Mouse (Mus musculus) lung, embryonic 15.5 days (tissue): ENCODE data around the gene Impdh1. TPM values are rescaled to one million over a fixed set of nuclear protein-coding genes. Genes with fewer than 3 reads are reported as not detected.
"Not testable (repeated sequence)": the region's sequence is repeated elsewhere in the genome, so short reads cannot be mapped to it uniquely, and the experiment has no call there.

ENCODE experiments used
- ATAC-seq: fragments of 200-750 bp; cut with Nextera tagmentation; 2 replicates; pipeline ENCODE4 v1.8.0; 2017; ENCODE audit warnings: moderate number of reproducible peaks, borderline replicate concordance; ENCODE audit not compliant: low FRiP score, low TSS enrichment; ENCODE audit errors: extremely low read depth
- H3K27ac ChIP-seq: fragments of 300-500 bp; sonication (generic); 2 replicates; pipeline ENCODE4 v1.5.1; 2015; ENCODE audit warnings: moderate library complexity, mild to moderate bottlenecking, inconsistent platforms
- H3K27me3 ChIP-seq: fragments of 300-500 bp; sonication (generic); 2 replicates; pipeline ENCODE4 v1.6.1; 2015; ENCODE audit warnings: inconsistent platforms
- H3K36me3 ChIP-seq: fragments of 300-500 bp; sonication (generic); 2 replicates; pipeline ENCODE4 v1.6.1; 2015; ENCODE audit warnings: inconsistent platforms
- H3K4me1 ChIP-seq: fragments of 300-500 bp; sonication (generic); 2 replicates; pipeline ENCODE4 v1.6.1; 2015; ENCODE audit warnings: inconsistent platforms
- H3K4me2 ChIP-seq: fragments of 300-500 bp; sonication (generic); 2 replicates; pipeline ENCODE4 v1.6.1; 2015; ENCODE audit warnings: inconsistent platforms, mild to moderate bottlenecking, moderate library complexity
- H3K4me3 ChIP-seq: fragments of 300-500 bp; sonication (generic); 2 replicates; pipeline ENCODE4 v1.5.1; 2015; ENCODE audit warnings: mild to moderate bottlenecking, inconsistent platforms
- H3K9ac ChIP-seq: fragments of 300-500 bp; sonication (generic); 2 replicates; pipeline ENCODE4 v1.6.1; 2015; ENCODE audit warnings: inconsistent platforms
- H3K9me3 ChIP-seq: fragments of 300-500 bp; sonication (generic); 2 replicates; pipeline ENCODE4 v1.6.1; 2016; ENCODE audit warnings: inconsistent platforms
- WGBS: fragments of 180-500 bp; shearing (Covaris S2); methylation state at CpG from one replicate; pipeline ENCODE4 v1.1.7; 2015; 5-methylcytosine and 5-hydroxymethylcytosine counted together
- polyA plus RNA-seq: library from polyadenylated mRNA; unstranded; fragments of >200 nt; fragmentation: Nextera tagmentation; extraction: Ambion mirVana; gene quantifications from 2 replicates; pipeline ENCODE4 v1.2.1, GENCODE M21; 2015

Impdh1 gene
- polyA plus RNA-seq, 1 experiment from 2014 or later: 51.8 TPM

DNA sequence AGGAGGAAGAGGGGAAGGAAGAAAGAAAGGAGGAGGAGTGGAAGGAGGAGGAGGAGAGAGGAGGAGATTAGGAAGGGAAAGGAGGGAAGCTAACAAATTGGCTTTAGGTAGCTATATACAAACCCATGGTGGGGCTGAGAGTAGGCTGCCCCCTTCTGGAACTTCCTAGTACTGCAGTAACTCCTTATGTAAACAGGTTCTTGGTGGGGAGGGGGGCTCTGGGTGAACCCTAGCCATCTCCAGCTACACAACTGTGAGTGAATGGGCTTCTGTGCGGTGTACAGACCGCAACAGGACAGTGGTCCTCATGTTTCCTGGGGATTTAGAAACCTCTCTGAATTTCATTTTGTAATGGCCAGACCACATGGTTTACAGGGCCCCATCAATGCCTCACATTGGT lies 24.6 kb upstream of the Impdh1 start:
- ATAC-seq: no peak
- Histone ChIP-seq H3K9me3 (no peaks in the 10 kb centered on the region), H3K36me3 (no peaks in the 10 kb centered on the region), H3K27ac (no peak overlapping the region), H3K4me1 (0 out of 2 replicates have a peak, but pooled peaks cover 6% of the 10 kb centered on the region), H3K4me2 (no peak overlapping the region), H3K9ac (no peak overlapping the region), H3K27me3 (no peaks in the 10 kb centered on the region; the same call in 1 of the 2 replicates), H3K4me3 (no peak overlapping the region)
- 31% methylated on average over 2 of the region's 2 CpGs for WGBS

DNA sequence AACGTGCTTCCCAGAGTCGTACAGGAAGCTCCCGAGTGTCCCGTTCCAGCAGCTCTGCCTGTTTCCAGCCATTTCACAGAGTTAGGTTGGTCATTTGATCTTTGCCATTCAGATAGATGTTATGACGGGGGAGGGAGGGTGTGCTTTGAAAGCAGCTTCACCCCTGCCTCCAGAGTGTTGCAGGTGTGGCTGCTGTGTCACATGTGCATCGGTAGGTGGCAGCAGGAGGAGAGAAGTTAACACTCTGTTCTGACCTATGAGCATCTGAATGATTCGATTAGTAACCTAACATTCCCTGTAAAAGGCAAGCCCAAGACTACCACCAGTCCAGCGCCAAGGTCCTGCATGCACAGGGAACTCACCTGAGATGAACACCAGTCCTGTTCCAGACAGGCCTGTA lies 18.1 kb upstream of the Impdh1 start:
- H3K9me3 ChIP-seq: no peaks in the 10 kb centered on the region
- H3K27me3 ChIP-seq: no peaks in the 10 kb centered on the region
- no peak overlapping the region for H3K9ac ChIP-seq
- no peak overlapping the region for H3K27ac ChIP-seq
- no peaks in the 10 kb centered on the region for H3K4me1 ChIP-seq
- 44% methylated on average over 8 of the region's 8 CpGs for WGBS
- ATAC-seq: no peak
- no peak overlapping the region for H3K4me2 ChIP-seq
- H3K4me3 ChIP-seq: no peak overlapping the region
- H3K36me3 ChIP-seq: no peaks in the 10 kb centered on the region

DNA sequence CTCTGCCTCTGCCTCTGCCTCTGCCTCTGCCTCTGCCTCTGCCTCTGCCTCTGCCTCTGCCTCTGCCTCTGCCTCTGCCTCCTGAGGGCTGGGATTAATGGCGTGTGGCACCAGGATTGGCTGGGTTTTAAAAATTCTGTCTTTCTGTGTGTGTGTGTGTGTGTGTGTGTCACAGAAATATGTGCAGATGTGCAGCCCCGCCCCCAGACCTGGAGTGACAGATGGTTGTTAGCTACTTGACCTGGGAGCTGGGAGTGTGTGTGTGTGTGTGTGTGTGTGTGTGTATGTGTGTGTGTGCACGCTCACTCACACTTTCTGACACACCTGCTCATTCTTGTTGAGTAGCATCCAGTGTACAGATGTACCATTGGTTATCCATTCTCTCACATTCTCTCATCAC lies 17.5 kb upstream of the Impdh1 start:
- ATAC-seq: no peak
- no peak overlapping the region for H3K9ac ChIP-seq

DNA sequence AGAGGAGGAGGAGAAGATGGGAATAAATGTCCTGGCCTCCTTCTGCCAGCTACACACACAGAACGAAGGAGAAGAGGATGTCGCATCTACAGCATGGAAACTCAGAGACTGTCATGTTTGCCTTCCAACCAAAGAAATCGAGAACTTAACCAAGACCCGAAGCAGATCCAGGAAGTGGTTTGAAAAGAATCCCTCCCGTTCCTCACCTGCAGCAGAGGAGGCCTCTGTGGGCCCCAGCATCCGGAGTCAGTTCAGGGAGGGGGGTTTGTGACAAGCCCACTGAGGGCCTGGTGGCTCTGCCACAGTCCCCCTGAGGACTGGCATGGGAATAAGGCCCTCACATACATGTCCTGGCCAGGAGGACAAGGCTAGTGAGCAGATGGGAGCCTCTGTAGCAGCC lies 16.2 kb upstream of the Impdh1 start:
- Histone ChIP-seq H3K36me3 (no peaks in the 10 kb centered on the region), H3K4me1 (no peaks in the 10 kb centered on the region), H3K4me2 (no peak overlapping the region), H3K27me3 (no peaks in the 10 kb centered on the region), H3K27ac (no peak overlapping the region), H3K4me3 (no peak overlapping the region), H3K9me3 (no peaks in the 10 kb centered on the region), H3K9ac (no peak overlapping the region)
- WGBS: 63% methylated on average over 6 of the region's 6 CpGs
- ATAC-seq: no peak

More for the DNA sequence above, 17.5 kb upstream of the Impdh1 start:
- Histone ChIP-seq H3K27ac (no peak overlapping the region), H3K9me3 (no peaks in the 10 kb centered on the region), H3K27me3 (no peaks in the 10 kb centered on the region), H3K4me2 (no peak overlapping the region), H3K4me3 (no peak overlapping the region), H3K4me1 (no peaks in the 10 kb centered on the region), H3K36me3 (no peaks in the 10 kb centered on the region)
- WGBS: 61% methylated on average over 3 of the region's 3 CpGs

DNA sequence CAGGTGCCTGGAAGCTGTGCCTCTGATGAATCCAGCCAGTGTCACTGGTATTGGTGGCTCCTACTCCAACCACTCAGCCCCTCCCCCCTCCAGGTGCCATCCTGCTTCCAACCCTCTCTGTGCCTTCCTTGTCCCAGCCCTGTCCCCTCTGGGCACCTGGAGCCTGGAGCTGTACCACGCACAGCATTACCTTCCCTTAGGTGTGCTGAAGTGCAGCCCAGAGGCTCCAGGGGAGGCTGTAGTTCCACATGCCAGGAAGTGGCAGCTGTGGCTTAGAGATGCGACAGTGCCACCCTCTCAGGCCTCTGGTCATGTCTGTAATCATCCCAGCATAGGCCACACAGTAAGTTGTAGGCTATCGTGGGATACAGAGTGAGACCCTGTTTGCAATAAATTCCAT lies 15.6 kb upstream of the Impdh1 start:
- no peak overlapping the region for H3K4me2 ChIP-seq
- ATAC-seq: no peak
- H3K36me3 ChIP-seq: no peaks in the 10 kb centered on the region
- no peak overlapping the region for H3K27ac ChIP-seq
- H3K9me3 ChIP-seq: no peaks in the 10 kb centered on the region
- no peak overlapping the region for H3K9ac ChIP-seq
- no peaks in the 10 kb centered on the region for H3K4me1 ChIP-seq
- 68% methylated on average over 3 of the region's 3 CpGs for WGBS
- H3K27me3 ChIP-seq: no peaks in the 10 kb centered on the region
- H3K4me3 ChIP-seq: no peak overlapping the region

DNA sequence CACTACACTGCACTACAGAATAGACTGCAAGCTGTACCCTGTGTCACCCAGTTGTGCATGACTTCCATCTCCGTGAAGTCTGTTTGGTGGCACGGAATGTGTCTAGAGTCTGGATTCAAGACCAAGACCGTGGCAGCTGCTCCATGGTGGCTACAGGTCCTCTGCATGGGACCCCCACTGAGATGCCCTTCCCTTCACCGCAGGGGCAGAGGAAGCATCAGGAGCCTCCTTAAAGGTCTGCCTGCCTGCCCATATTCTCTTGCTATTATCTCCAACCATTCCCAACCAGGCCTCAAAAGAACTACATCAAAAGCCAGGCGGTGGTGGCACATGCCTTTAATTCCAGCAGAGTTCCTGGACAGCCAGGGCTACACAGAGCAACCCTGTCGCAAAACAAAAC lies 14.2 kb upstream of the Impdh1 start:
- no peaks in the 10 kb centered on the region for H3K9me3 ChIP-seq
- no peak overlapping the region for H3K4me2 ChIP-seq
- ATAC-seq: no peak
- no peak overlapping the region for H3K27ac ChIP-seq
- no peaks in the 10 kb centered on the region for H3K36me3 ChIP-seq
- H3K27me3 ChIP-seq: no peaks in the 10 kb centered on the region
- WGBS: 62% methylated on average over 6 of the region's 6 CpGs
- no peak overlapping the region for H3K4me3 ChIP-seq
- H3K9ac ChIP-seq: no peak overlapping the region
- no peaks in the 10 kb centered on the region for H3K4me1 ChIP-seq

DNA sequence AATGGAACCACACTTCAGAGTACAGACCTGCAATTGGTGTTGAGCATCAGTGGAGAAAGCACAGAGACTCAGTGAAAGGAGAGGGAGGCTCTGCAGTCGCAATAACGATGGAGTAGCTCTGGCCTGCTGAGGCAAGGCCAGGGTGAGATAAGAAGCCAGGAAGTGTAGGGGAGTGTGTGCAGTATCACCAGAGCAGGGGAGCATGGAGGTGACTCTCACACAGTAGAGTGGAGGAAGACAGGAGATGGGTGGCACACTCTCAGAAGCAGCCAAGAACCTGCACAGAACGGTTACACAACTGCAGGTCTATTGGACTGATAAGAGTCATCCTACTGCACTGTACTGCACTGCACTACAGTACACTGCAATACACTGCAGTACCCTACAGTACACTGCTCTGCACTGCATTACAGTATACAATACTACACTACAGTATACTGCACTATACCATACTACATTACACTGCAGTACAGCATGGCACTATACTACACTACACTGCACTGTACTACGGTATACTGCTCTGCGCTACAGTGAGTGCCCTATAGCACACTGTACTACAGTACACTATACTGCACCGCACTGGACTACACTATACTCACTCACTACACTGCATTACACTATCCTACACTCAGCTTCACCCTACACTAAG lies 13.2 kb upstream of the Impdh1 start:
- no peaks in the 10 kb centered on the region for H3K4me1 ChIP-seq

DNA sequence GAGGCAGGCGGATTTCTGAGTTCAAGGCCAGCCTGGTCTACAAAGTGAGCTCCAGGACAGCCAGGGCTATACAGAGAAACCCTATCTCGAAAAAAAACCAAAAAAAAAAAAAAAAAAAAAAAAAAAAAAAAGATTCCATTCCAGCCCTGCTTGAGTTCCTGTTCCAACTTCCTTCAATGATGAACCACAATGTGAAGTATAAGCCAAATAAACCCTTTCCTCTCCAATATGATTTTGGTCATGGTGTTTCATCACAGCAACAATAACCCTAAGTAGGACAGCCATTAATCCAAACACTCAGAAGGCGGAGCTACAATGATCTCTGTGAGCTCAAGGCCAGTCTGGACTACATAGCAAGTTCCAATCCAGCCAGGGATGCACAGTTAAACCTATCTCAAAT lies 1.6 kb upstream of the Impdh1 start:
- not testable (repeated sequence) for ATAC-seq, H3K4me3 ChIP-seq, H3K9me3 ChIP-seq, H3K36me3 ChIP-seq, H3K27ac ChIP-seq, H3K4me2 ChIP-seq, H3K9ac ChIP-seq
- H3K27me3 ChIP-seq: peaks cover 22% of the 10 kb centered on the region; the same call in 1 of the 2 replicates
- 88% methylated on average over 2 of the region's 3 CpGs for WGBS
- H3K4me1 ChIP-seq: peaks cover 16% of the 10 kb centered on the region

More for the DNA sequence above, 13.2 kb upstream of the Impdh1 start:
- Histone ChIP-seq H3K9me3 (no peaks in the 10 kb centered on the region), H3K27me3 (no peaks in the 10 kb centered on the region), H3K27ac (no peak overlapping the region), H3K4me3 (no peak overlapping the region), H3K36me3 (no peaks in the 10 kb centered on the region), H3K4me2 (no peak overlapping the region), H3K9ac (no peak overlapping the region)
- 74% methylated on average over 6 of the region's 6 CpGs for WGBS
- ATAC-seq: no peak

DNA sequence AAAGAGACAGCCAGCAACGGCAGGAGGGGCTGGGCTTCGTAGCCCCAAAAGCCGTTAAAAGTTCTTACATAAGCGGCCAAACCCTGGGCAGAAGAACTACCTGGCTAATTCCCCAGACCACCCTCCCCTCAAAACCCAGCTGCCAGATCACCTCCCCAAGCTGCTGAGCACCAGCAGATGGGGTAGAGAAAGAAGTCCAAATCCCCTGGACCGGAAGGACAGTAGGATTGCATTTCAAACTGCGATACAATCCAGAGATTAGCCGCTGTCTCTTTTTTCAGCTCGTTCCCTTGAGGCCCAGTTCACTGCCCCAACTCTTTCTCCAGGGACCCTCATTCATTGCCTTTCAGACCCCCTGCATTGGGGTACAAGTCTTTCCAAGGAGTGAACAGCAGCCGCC lies 983 bp downstream of the Impdh1 start:
- H3K9ac ChIP-seq: peak overlapping the region; percentile 44; the same call in 1 of the 2 replicates

DNA sequence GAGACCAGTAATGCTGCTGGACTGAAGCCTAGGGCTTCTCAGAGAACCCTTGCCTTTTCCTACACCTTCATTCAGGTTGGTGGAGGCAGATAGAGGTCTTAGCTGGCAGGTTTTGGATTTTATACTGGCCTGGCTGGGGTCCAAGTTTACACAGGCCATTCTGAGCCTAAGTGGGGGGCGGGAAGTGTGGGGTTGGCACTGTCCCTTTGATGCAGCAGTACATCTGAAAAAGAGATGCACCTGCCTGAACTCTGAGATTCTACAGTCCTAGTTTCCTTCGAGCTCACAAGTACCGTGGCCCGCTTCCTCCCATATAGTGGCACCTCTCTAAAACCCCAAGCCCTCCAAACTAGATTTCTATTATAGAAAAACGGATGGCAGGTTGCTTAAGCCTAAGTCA lies 1.4 kb downstream of the Impdh1 start:
- Histone ChIP-seq H3K27ac (no peak overlapping the region), H3K4me3 (peak overlapping the region; percentile 54; the same call in 1 of the 2 replicates)

More for the DNA sequence above, 983 bp downstream of the Impdh1 start:
- peaks cover 22% of the 10 kb centered on the region; the same call in 1 of the 2 replicates for H3K27me3 ChIP-seq
- ATAC-seq: no peak
- H3K9me3 ChIP-seq: no peaks in the 10 kb centered on the region
- 21% methylated on average over 9 of the region's 9 CpGs for whole genome bisulfite sequencing
- H3K27ac ChIP-seq: no peak overlapping the region
- peaks cover 32% of the 10 kb centered on the region for H3K4me1 ChIP-seq
- peak overlapping the region; percentile 90 for H3K4me2 ChIP-seq
- no peaks in the 10 kb centered on the region for H3K36me3 ChIP-seq
- H3K4me3 ChIP-seq: peak overlapping the region; percentile 54

DNA sequence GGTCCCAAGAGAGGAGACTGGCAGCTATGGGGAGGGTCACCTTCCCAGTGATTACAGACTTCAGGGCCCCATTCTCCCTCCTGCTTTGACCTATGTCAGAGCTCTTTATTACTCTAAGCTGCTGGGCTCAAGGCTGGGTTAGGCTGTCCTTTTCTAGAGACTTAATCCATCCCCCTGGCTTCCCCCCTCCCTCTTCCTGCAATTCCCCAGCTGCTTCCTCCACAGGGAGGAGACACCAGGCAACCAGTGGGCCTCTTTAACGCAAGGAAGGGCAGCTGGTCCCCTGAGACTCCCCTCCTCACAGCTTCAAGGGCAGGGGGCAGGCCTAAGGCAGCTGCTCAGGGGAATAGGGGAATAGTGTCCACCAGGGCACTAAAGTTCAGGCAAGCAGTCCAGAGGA lies 1.9 kb downstream of the Impdh1 start:
- Histone ChIP-seq H3K9ac (no peak overlapping the region), H3K9me3 (no peaks in the 10 kb centered on the region), H3K4me1 (peaks cover 33% of the 10 kb centered on the region), H3K4me3 (no peak overlapping the region), H3K36me3 (no peaks in the 10 kb centered on the region), H3K27ac (no peak overlapping the region), H3K27me3 (peaks cover 22% of the 10 kb centered on the region; the same call in 1 of the 2 replicates), H3K4me2 (no peak overlapping the region)
- no peak for ATAC-seq
- WGBS: 10% methylated on average over 1 of the region's 1 CpGs

More for the DNA sequence above, 1.4 kb downstream of the Impdh1 start:
- Histone ChIP-seq H3K9ac (0 out of 2 replicates have a peak overlapping the region, but pooled peaks have one; percentile 44), H3K4me1 (peaks cover 33% of the 10 kb centered on the region), H3K9me3 (no peaks in the 10 kb centered on the region), H3K36me3 (no peaks in the 10 kb centered on the region), H3K27me3 (peaks cover 22% of the 10 kb centered on the region; the same call in 1 of the 2 replicates), H3K4me2 (peak overlapping the region; percentile 90)
- 34% methylated on average over 5 of the region's 5 CpGs for WGBS
- no peak for ATAC-seq

DNA sequence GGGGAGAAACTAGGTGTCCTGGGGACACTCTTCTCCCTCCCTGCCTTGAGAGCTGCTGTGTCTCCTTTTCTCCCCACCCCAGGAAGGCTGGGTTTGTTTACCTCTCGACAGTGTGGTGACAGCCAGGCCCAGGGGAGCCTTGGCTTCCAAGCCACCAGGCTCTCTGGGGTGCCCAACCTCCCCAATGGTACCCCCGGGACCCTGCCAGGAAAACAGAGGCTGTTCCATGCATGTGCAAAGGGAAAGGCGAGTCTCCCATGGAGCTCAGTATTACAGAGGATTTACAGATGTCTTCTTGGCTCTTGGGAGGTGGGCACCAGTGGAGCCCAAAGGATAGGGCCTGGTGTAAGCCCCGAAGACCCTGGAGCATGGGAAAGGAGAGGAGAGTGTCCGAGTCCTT lies 2.7 kb downstream of the Impdh1 start:
- WGBS: 57% methylated on average over 5 of the region's 5 CpGs
- no peak for ATAC-seq
- no peak overlapping the region for H3K9ac ChIP-seq

More for the DNA sequence above, 2.7 kb downstream of the Impdh1 start:
- no peaks in the 10 kb centered on the region for H3K9me3 ChIP-seq
- H3K27ac ChIP-seq: no peak overlapping the region
- H3K4me2 ChIP-seq: no peak overlapping the region
- H3K36me3 ChIP-seq: no peaks in the 10 kb centered on the region
- no peak overlapping the region for H3K4me3 ChIP-seq
- peaks cover 33% of the 10 kb centered on the region for H3K4me1 ChIP-seq
- peaks cover 22% of the 10 kb centered on the region; the same call in 1 of the 2 replicates for H3K27me3 ChIP-seq
